Mouse (Mus musculus): ENCODE results near the gene Jun. TPM values are rescaled to one million over a fixed set of nuclear protein-coding genes. Genes with fewer than 3 reads are reported as not detected.

The Jun gene
- total RNA-seq, 2 experiments from 2014 or later = 41.1 to 59.2 TPM

- TF ChIP-seq CTCF (IDR thresholded peaks at IDR 0.05) = no peak
- Histone ChIP-seq H3K27ac (no peak overlapping the region), H3K4me3 (no peak overlapping the region)
- no peak for DNase-seq
- intact Hi-C loops (cut with DNase I) = no loop called here
Measured at GRCm38 (mm10) chr4:95068045-95068948, 16.3 kb upstream of the Jun start.

GRCm38 (mm10) chr4:95063609-95064210, 11.7 kb upstream of the Jun start:
- Histone ChIP-seq H3K4me3 (no peak overlapping the region), H3K27ac (no peak overlapping the region)
- intact Hi-C loops (cut with DNase I) = no loop called here
- TF ChIP-seq CTCF (IDR thresholded peaks at IDR 0.05) = no peak
- DNase-seq = no peak

- peak; percentile 24 for DNase-seq
- TF ChIP-seq CTCF (IDR thresholded peaks at IDR 0.05) = no peak
- Histone ChIP-seq H3K4me3 (no peak overlapping the region), H3K27ac (no peak overlapping the region)
- intact Hi-C loops (cut with DNase I) = no loop called here
Measured at GRCm38 (mm10) chr4:95062873-95063272, 10.9 kb upstream of the Jun start.

GRCm38 (mm10) chr4:95057264-95057663, 5.2 kb upstream of the Jun start:
- H3K4me3 ChIP-seq = no peak overlapping the region
- DNase-seq = no peak
- TF ChIP-seq CTCF (IDR thresholded peaks at IDR 0.05) = no peak
- H3K27ac ChIP-seq = no peak overlapping the region
- intact Hi-C loops (cut with DNase I) = loop anchor here (10.0 kb wide), 1 partner anchor 328 kb away; no protein-coding TSS in a partner anchor

- TF ChIP-seq CTCF (IDR thresholded peaks at IDR 0.05) = no peak
Measured at GRCm38 (mm10) chr4:95055276-95055675, 3.3 kb upstream of the Jun start.

DNA sequence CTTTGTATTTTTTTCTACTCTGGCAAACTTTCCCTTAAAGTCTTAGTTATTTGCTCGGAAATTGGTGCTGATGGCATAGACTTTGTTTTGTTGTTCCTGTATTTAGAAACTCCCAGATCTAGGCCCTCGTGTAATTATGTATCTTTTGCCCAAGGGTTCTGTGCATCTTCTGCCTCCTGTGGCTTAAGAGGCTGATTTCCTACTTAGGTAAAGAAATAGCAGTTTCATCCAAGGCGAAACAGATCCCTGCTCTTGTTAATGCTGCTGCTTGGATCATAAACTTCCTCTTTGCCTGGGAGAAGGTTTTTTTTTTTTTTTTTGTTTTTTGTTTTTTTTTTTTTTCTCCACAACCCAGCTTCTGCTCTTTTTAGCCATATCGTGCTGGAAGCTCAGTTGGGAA, 2.3 kb upstream of the Jun start:
- no peak for DNase-seq
- Histone ChIP-seq H3K4me3 (peak overlapping the region; percentile 85), H3K27ac (peak overlapping the region; percentile 99)
- no peak for TF ChIP-seq CTCF (IDR thresholded peaks at IDR 0.05)
- intact Hi-C loops (cut with DNase I) = loop anchor here (5.0 to 10.0 kb wide), 3 partner anchors 330 to 583 kb away; no protein-coding TSS in a partner anchor

More at GRCm38 (mm10) chr4:95055276-95055675, 3.3 kb upstream of the Jun start:
- no peak for DNase-seq
- no peak overlapping the region for H3K4me3 ChIP-seq
- intact Hi-C loops (cut with DNase I) = loop anchor here (10.0 kb wide), 1 partner anchor 330 kb away; no protein-coding TSS in a partner anchor
- peak overlapping the region; percentile 99; the same call in 1 of the 2 replicates for H3K27ac ChIP-seq

DNA sequence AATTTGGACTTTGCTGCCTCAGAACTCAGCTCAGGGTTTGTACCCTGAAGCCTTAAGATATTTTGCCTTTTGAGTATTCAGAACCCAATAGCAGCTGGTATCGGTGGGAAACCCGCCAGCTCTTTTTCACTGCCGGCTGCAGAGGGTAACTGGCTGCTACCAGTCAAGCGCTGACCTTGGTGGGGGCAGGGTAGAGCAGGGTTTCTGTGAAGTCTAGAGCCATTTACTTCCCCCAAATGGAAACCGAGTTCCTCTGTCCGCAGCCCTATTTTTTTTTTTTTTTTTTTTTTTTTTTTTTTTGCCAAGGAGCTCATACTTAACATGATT, 1.7 kb upstream of the Jun start:
- peak; percentile 88 for DNase-seq
- Histone ChIP-seq H3K27ac (peak overlapping the region; percentile 99), H3K4me3 (peak overlapping the region; percentile 85)
- intact Hi-C loops (cut with DNase I) = loop anchor here (2.0 to 10.0 kb wide), 6 partner anchors 155 to 584 kb away; partner anchors contain the start of gene Fggy
- TF ChIP-seq CTCF (IDR thresholded peaks at IDR 0.05) = no peak

- H3K4me3 ChIP-seq = peak overlapping the region; percentile 85
- intact Hi-C loops (cut with DNase I) = loop anchor here (2.0 to 10.0 kb wide), 6 partner anchors 156 to 584 kb away; partner anchors contain the start of gene Fggy
- H3K27ac ChIP-seq = peak overlapping the region; percentile 99
- peak; percentile 92 for TF ChIP-seq CTCF (IDR thresholded peaks at IDR 0.05)
- peak; percentile 92 for DNase-seq
Measured at GRCm38 (mm10) chr4:95053041-95053790, 1.2 kb upstream of the Jun start.

DNA sequence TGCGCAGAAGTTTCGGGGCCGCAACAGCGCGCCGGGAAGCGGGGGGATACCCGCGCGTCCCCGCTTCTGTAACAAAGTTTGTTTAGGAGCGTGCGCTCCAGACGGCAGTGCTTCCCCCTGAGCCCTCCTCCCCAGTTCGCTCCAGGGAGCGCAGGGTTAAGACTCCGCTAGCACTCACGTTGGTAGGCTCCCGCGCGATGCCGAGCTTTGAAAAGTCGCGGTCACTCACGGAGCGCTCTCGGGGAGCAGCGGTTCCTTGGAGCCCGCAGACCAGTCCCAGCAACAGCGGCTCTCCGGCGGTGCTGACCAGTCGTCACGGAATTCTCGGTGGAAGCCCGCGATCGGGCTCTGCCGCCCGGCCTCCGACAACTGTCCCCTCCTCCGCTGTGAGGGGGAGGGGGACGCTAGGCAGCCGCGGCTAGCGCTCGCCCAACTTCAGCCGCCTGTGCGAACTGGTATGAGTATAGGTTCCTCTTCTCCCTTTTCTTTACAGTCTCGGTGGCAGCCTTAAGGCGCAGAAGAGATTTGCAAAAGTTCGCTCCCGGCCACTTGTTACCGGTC, 631 bp downstream of the Jun start:
- peak overlapping the region; percentile 99 for H3K27ac ChIP-seq
- TF ChIP-seq CTCF (IDR thresholded peaks at IDR 0.05) = no peak
- intact Hi-C loops (cut with DNase I) = loop anchor here (2.0 to 10.0 kb wide), 5 partner anchors 333 to 819 kb away; no protein-coding TSS in a partner anchor
- peak; percentile 78 for DNase-seq
- peak overlapping the region; percentile 85 for H3K4me3 ChIP-seq

GRCm38 (mm10) chr4:95050518-95051278, 1.3 kb downstream of the Jun start:
- peak; percentile 91 for DNase-seq
- H3K4me3 ChIP-seq = peak overlapping the region; percentile 85
- H3K27ac ChIP-seq = peak overlapping the region; percentile 99
- peak; percentile 70 for TF ChIP-seq CTCF (IDR thresholded peaks at IDR 0.05)
- intact Hi-C loops (cut with DNase I) = loop anchor here (2.0 to 10.0 kb wide), 5 partner anchors 334 to 820 kb away; no protein-coding TSS in a partner anchor

DNA sequence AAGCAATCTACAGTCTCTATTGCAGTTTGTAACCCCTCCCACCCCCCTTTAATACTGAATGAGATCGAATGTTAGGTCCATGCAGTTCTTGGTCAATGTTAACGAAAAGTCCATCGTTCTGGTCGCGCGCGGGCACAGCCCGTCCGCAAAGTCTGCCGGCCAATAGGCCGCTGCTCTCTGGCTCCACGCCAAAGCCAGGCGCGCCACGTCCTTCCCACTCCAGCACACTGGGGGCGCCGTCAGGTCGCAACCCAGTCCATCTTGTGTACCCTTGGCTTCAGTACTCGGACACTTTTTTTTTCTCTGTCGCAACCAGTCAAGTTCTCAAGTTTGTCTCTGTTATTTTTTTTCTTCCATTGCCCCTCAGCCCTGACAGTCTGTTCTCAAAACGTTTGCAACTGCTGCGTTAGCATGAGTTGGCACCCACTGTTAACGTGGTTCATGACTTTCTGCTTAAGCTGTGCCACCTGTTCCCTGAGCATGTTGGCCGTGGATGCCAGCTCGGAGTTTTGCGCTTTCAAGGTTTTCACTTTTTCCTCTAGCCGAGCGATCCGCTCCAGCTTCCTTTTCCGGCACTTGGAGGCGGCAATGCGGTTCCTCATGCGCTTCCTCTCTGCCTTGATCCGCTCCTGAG, 2.0 kb downstream of the Jun start:
- peak; percentile 95 for DNase-seq
- intact Hi-C loops (cut with DNase I) = loop anchor here (2.0 to 10.0 kb wide), 5 partner anchors 335 to 821 kb away; no protein-coding TSS in a partner anchor
- TF ChIP-seq CTCF (IDR thresholded peaks at IDR 0.05) = peak; percentile 63
- Histone ChIP-seq H3K27ac (peak overlapping the region; percentile 99), H3K4me3 (peak overlapping the region; percentile 85)

All from gastrocnemius, adult 2 months (tissue).